Mouse (Mus musculus) urinary bladder, postnatal 14 days (tissue): ENCODE data around the gene Gm28042.

Experiments
- DNase-seq: peaks from one replicate; pipeline ENCODE4 v3.0.0; 2021; ENCODE audit warnings: low spot score

Gene Gm28042

GRCm38 (mm10) chr2:120026984-120027949 is at the start of gene Gm28042, which contains the start of gene Jmjd7:
Gm28042 (plus strand) TSS chr2:120027493.
Jmjd7 (plus strand) TSS chr2:120027483.
- DNase-seq: peak; percentile 93

- no peak for DNase-seq
These were observed 46.8 kb upstream of the Gm28042 start for GRCm38 (mm10) chr2:119980343-119980986.

DNA sequence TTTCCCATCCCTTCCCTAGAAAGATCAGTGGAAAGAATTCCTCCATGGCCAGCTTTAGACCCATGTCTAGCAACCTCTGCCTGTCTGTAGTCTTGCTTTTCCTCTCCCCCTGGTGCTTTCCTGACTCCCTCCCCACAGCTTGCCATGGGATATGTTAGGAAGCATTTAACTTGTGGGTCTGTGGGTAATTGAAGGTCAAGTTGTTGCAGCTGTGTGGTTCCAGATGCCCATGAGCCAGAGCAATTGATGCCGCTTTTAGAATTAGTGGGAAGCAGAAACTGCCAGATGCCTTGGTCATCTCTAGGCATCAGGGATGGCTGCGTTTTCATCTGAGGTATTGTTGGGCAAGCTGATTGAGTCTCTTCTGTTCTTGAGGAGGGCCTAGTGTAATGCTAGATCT is 45.7 kb upstream of the Gm28042 start:
- DNase-seq: no peak

- no peak for DNase-seq
These were observed 41.4 kb upstream of the Gm28042 start for GRCm38 (mm10) chr2:119985871-119986270.

DNA sequence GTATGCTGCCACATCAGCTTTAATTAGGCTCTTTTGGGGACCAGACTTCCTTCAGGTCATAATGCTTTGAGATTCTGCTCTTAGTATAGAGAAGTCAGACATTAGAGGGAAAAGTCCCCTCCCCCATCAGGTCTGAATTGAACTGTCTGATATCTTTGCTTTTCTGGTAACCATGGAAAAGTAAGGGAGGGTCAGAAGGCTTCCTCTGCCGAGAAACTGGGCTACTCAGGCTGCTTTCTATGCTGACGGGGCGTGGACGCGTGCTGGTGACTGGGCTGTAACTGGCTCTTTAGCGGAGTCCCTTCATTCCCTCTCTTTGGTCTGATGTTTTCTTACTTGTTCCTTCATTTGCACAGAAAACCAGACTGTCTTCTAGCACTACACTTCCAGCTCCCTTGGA is 40.9 kb upstream of the Gm28042 start:
- DNase-seq: no peak

DNA sequence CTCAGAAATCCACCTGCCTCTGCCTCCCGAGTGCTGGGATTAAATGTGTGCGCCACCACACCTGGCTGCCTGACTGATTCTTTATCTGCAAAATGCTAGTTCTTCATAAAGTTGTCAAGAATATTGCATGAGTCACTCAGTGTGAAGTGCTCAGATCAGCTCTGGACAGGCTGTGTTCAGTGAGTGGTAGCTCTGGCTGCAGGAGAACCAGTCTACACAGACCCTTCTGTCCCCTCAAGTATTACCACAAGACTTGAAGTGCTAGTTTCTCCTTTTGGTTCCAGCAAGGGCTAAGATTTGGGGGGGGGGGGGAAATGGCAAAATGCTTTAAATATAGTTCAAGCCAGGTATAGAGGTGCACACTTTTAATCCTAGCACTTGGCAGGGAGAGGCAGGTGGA is 39.9 kb upstream of the Gm28042 start:
- DNase-seq: no peak

DNA sequence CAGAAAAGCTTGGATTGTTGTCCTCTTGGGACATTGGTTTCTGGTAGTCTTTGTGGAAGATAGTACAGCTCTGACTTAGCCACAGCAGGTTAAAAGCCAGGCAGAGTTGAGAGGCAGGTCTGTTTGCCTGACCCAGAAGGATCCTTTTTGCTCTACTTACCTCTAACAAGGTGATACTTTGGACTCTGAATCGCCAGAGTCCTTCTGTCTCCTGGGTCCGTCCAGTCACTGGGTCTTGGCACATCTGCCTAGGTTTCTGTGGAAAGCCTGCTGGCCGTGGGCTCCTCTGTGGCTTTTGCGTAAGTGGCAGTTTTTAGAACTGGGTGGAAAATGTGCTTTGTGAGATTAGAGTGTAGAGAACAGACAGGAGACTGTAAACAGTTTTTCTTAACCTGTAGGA is 38.3 kb upstream of the Gm28042 start:
- no peak for DNase-seq

DNA sequence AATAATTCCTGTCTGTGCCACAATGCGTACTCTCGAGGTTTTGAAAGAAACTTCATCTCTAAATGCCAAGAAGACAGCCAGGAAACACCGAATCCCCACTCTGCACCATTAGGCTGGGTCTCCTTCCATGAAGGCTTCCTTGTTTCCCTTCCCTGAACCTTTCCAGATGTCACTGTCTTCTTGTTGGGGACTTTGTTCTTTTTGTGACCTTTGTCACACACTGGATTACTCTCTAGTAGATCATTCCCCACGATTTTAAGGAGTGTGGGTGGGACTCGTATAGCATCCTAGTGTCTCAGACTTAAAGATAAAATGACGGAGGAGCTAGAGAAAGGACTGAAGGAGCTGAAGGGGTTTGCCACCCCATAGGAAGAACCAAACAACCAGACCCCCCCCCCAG is 36.4 kb upstream of the Gm28042 start:
- no peak for DNase-seq

GRCm38 (mm10) chr2:119992349-119992748 is 34.9 kb upstream of the Gm28042 start:
- no peak for DNase-seq

DNA sequence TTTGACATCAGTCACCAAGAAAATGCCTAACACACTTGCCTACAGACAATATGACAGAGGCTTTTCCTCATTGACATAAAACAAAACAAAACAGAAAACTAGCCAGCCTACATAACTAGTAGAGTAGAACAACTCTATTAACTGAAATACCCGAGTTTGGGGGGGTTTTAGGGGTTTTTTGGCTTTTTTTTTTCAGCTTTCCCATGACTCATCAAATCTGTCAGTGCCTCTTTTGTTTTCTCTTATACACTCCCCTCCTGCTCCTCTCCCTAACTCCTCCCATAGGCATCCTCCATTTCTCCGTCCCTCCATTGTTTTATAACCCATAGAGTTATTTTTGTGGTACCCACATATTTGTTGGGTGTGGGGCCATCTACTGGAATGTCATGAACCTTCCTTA is 33.8 kb upstream of the Gm28042 start:
- DNase-seq: no peak

GRCm38 (mm10) chr2:119994839-119995238 is 32.5 kb upstream of the Gm28042 start:
- DNase-seq: no peak

DNA sequence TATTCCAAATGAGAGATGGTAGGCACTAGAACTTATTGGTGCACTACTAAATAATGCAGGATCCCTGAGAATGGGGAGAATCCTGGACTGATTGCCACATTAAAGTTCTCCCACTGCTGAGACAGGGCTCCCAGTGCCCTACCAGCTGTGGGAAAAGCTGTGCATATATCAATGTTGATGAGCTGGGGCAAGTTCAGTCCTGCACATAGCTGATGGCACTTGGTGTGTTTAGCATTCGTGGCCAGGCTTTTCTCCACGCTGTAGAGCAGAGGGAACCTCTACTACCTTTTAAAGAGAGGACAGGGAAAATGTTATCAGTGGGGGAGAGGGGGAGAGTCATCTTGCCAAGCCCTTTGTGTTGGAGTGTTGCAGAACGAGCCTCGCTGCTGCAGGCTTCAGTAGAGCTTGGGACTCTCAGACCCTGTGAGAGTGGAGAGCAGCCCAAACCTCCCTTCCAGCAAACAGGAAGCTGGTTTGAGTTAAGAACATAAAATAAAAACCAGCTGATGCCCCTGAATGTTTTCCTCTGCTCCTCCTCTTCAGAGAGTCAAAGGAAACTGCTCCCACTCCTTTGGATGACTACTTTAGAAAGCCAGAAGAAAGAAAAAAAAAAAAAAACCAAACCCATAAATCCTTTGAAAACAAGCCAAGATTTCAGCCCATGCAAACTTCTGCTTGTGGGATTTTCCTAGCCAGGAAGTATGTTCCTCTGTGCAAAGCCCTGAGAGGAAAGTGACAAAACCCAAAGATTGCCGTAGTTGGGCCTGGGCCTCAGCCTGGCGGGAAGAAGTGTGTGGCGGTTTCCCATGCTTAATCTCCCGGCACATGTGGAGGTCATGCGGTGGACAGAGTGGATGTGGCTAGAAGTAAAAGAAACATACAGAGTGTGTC is 31.7 kb upstream of the Gm28042 start:
- peak; percentile 22 for DNase-seq

GRCm38 (mm10) chr2:119997354-119997753 is 29.9 kb upstream of the Gm28042 start:
- no peak for DNase-seq

- no peak for DNase-seq
These were observed 27.6 kb upstream of the Gm28042 start for GRCm38 (mm10) chr2:119999731-120000130.

DNA sequence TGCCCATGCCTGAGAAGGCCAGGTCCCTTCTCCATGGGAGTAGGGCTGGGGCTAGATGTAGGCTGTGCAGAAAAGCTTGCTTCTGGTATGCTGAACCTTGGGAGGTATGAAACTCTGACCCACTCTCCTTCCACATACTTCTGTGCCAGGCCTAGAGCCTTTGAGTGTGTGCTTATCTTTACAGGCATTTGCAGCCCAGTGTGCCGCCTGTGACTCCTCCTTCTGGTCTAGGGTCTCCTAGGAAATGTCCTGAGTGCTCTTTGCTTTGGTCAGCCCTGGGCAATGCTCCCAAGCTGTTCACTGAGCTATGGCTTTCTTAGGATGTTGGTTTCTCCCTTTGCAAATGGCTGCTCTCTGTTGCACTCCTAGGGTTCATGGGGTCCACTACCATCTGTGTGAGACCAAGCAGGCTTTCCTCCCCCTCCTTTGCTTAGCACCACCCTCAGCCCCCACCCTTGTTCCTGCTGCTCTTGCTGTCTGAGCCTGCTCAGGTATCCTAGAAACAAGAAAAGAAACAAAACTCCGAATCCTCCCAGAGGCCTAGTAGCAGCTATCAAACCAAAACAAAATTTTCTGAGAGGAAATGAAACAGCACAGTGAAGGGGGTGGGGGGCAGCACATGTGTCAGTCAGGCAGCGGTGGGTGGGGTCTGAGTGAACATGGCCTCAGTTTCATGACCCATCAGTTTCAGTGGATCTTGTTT is 26.3 kb upstream of the Gm28042 start:
- no peak for DNase-seq

DNA sequence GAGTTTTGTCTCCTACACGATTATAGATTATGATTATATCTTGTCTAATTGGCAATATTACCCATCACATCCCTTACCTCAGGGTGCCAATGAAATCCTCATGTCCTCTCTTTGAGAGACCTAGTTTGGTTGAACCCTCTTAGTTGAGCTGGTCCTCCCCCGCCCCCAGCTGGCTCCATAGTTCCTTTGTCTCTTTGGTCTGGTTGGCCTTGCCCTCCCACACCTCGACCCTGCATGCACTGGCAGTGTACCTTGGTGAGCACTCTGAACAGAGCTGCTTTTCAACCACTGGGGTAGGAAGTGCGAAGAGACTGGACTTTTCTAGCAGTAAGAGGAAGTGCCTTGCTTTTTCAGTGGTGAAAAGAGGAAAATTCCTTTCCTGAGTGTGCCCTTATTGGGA is 25.3 kb upstream of the Gm28042 start:
- no peak for DNase-seq

DNA sequence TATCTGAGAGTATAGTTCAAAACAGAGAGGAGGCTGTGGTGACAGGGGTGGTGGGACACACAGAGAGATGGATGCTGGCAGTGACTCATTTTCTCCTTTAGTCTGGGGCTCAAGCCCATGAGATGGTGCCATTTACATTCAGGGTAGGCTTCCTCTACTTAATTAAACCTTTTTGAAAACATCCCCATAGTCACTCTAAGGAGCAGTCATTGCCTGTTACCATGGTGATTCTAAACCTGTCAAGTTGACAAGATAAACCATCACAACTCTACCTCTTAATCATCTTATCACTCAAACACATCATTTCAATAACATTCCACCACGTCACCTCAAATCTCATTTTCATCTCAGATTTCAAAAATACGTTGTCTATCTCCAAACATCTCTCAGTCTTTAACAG is 23.3 kb upstream of the Gm28042 start:
- no peak for DNase-seq

DNA sequence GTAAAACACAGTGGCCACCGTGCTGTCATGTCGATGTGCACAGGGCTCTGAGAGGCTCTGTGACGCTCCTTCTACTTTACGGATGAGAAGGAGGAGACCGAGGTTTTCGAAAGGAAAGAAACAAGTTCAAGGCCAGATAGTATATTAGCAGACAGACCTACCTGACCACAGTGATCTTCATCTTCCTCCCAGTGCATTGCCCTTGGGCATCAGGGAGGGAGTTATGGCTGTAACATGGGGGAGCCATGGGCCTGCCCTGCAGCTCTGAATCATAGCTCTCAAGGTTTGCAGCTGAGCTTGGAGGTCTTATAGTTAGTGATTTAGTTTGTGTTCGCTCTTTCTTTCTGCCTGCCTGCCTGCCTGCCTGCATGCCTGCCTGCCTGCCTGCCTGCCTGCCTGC is 20.6 kb upstream of the Gm28042 start:
- no peak for DNase-seq

DNA sequence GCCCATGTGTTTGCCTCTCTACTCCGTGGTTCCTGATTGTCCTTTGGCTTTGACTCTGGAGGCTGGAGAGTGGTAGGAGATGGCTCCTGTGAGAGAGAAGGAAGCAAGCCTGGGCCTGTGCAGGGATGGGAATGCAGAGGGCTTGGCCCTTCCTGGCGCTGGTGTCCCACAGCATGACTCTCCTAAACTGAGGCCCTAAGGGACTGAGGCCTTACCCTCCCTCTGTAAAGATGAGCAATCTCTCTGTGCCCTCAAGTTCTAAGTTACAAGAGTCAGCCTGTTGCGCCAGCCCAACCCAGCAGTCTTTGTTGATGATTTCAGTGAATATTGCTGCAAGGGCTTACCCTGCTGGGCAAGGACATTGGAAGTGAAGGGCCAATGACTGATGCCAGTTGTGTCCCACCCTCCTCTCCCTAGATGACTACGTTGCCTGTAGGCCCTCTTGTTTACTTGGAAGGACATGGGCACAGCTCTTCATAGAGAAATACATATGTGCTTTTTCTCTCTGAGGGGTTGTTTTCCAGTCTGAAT is 19.5 kb upstream of the Gm28042 start:
- no peak for DNase-seq

- no peak for DNase-seq
These were observed 18.6 kb upstream of the Gm28042 start for GRCm38 (mm10) chr2:120008672-120009071.

DNA sequence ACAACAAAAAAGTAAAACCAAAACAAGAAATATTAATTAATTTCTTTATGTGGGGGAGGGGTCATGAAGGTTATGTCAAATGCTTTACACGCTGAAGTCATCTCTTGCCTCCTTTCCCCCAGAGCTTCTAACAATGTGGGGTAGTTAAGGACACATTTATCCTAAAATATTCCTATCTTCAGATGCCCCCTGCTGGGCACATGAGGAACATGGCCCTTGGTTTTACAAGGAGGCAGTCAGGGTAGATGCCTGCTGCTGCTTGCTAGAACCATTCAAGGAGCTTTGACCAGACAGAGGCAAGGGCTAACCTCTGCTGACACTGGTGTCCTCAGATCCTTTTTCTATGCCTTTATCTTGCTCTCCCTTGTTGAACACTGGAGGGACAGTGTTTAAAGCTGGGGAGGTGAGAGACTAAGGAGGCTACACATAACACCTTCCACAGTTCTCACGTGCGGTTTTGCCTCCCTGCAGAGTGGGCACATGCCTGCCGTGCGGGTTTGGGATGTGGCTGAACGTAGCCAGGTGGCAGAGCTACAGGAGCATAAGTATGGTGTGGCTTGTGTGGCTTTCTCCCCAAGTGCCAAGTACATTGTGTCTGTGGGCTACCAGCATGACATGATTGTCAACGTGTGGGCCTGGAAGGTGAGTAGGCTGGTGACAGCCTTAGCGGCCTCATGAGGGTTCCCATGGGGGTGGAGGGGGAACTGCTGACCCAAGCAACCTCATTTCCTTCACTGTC is 15.7 kb upstream of the Gm28042 start:
- DNase-seq: peak; percentile 73
